8 mouse cellular contexts compared by ENCODE assay signal in the genomic region with DNA sequence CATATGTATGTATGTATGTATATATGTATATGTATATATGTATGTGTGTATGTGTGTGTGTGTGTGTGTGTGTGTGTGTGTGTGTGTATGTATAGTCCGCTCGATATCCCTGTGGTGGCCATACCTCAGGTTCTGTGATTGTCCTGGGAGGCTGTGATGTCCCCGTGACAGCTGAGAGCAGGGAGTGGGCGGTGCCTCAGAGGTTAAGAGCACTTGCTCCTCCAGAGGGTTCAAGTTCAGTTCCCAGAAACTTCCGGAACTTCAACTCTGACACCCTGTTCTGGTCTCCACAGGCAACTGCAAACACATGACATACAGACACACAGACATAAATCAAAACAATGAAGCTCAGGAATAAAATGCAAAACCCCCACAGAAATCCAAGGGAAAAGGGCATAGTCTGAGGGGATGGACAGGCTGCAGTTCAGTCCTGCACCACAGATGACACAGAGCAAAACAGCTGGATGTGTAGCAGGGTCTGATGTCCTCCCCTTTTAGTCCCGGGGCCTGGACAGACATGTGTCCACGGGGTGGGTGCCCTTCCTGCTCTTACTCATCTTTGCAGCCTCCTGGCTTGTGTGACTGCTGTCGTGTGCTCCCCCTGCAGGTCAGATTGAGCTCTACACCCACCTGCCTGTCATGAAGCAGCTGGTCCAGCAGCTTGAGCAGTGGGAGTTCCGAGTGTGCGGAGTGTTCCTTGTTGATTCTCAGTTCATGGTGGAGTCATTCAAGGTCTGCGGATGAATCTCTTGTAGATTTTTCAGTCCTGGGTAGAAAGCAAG. TPM values are rescaled to one million over a fixed set of nuclear protein-coding genes. Genes with fewer than 3 reads are reported as not detected.
DNase-seq lines count a peak whose midpoint lies in the region; ATAC-seq and TF ChIP-seq lines count a peak whose summit lies in the region.

No protein-coding gene starts in this region.

- no peak overlapping the region for H3K9ac ChIP-seq in limb, embryonic 11.5 days (ENCODE audit: low read length)
- H3K9ac ChIP-seq in midbrain, embryonic 14.5 days (replicated peaks; ENCODE audit: low read length), result no peak overlapping the region

- H3K4me1 ChIP-seq in kidney, adult 2 months (ENCODE audit: control insufficient read depth, insufficient read depth, low read length), result no peaks in the 10 kb centered on the region
- H3K4me1 ChIP-seq in limb, embryonic 11.5 days (ENCODE audit: control insufficient read depth, insufficient read depth, low read length), result no peaks in the 10 kb centered on the region
- H3K4me1 ChIP-seq in midbrain, embryonic 14.5 days (ENCODE audit: control insufficient read depth, insufficient read depth, low read length), result no peaks in the 10 kb centered on the region

- no peaks in the 10 kb centered on the region for H3K27me3 ChIP-seq in kidney, adult 2 months (replicated peaks; ENCODE audit: control insufficient read depth, insufficient read depth, low read length)
- H3K27me3 ChIP-seq in limb, embryonic 11.5 days (ENCODE audit: control insufficient read depth, insufficient read depth, low read length), result no peaks in the 10 kb centered on the region
- no peaks in the 10 kb centered on the region for H3K27me3 ChIP-seq in midbrain, embryonic 14.5 days (ENCODE audit: control insufficient read depth, insufficient read depth, low read length)

- 42% methylated on average over 11 of the region's 11 CpGs for WGBS in kidney, adult 2 months
- WGBS in limb, embryonic 11.5 days, result 65% methylated on average over 11 of the region's 11 CpGs
- 56% methylated on average over 11 of the region's 11 CpGs for WGBS in midbrain, embryonic 14.5 days

- peak; percentile 70 for DNase-seq in urinary bladder, postnatal 14 days (ENCODE audit: low spot score)
- DNase-seq in urinary bladder, adult 2 months (ENCODE audit: low spot score), result no peak
- DNase-seq in cerebellum, postnatal 4 days (ENCODE audit: low spot score in 2 of 2), result peak; percentile 61 to 79
- peak; percentile 82 for DNase-seq in gastrocnemius, adult 2 months
- peak; percentile 78 for DNase-seq in kidney, adult 2 months
- peak; percentile 80 for DNase-seq in limb, embryonic 11.5 days (ENCODE audit: low spot score)
- peak; percentile 86 for DNase-seq in midbrain, embryonic 14.5 days
- DNase-seq in spleen, postnatal 10 days (ENCODE audit: low spot score in 2 of 2), result peak; percentile 59 to 83

- H3K27ac ChIP-seq in gastrocnemius, adult 2 months, result peak overlapping the region; percentile 46
- no peak overlapping the region for H3K27ac ChIP-seq in kidney, adult 2 months (ENCODE audit: insufficient read depth, low read depth, low read length)
- no peak overlapping the region for H3K27ac ChIP-seq in limb, embryonic 11.5 days (replicated peaks; ENCODE audit: low read depth, low read length)
- no peak overlapping the region for H3K27ac ChIP-seq in midbrain, embryonic 14.5 days (replicated peaks; ENCODE audit: low read depth, low read length)

- no peak for TF ChIP-seq POLR2A in kidney, adult 2 months (IDR thresholded peaks at IDR 0.05; ENCODE audit: low read depth, low read length)

- H3K9me3 ChIP-seq in limb, embryonic 11.5 days (ENCODE audit: control insufficient read depth, low read length), result no peaks in the 10 kb centered on the region
- H3K9me3 ChIP-seq in midbrain, embryonic 14.5 days (ENCODE audit: control insufficient read depth, low read length), result no peaks in the 10 kb centered on the region

- peaks cover 2% of the 10 kb centered on the region for H3K36me3 ChIP-seq in kidney, adult 2 months (ENCODE audit: control insufficient read depth, insufficient read depth, low read length)
- peaks cover 28% of the 10 kb centered on the region for H3K36me3 ChIP-seq in limb, embryonic 11.5 days (ENCODE audit: control insufficient read depth, insufficient read depth, low read length)
- peaks cover 53% of the 10 kb centered on the region for H3K36me3 ChIP-seq in midbrain, embryonic 14.5 days (ENCODE audit: control insufficient read depth, insufficient read depth, low read length)

- ATAC-seq in limb, embryonic 11.5 days (ENCODE audit: insufficient number of reproducible peaks, low FRiP score, low TSS enrichment, low read depth), result no peak
- ATAC-seq in midbrain, embryonic 14.5 days (ENCODE audit: low FRiP score, low TSS enrichment), result no peak

- no peak overlapping the region for H3K4me3 ChIP-seq in gastrocnemius, adult 2 months
- no peak overlapping the region for H3K4me3 ChIP-seq in kidney, adult 2 months (ENCODE audit: insufficient read depth, low read depth, low read length)
- no peak overlapping the region for H3K4me3 ChIP-seq in limb, embryonic 11.5 days (ENCODE audit: low read depth, low read length)
- H3K4me3 ChIP-seq in midbrain, embryonic 14.5 days (replicated peaks; ENCODE audit: low read depth, low read length), result no peak overlapping the region

- TF ChIP-seq CTCF in gastrocnemius, adult 2 months (IDR thresholded peaks at IDR 0.05), result peak; percentile 96; the same call in 1 of the 2 replicates
- peak; percentile 94 for TF ChIP-seq CTCF in kidney, adult 2 months (conservative IDR thresholded peaks at IDR 0.05; ENCODE audit: insufficient read depth, insufficient read length, low read depth, low read length)

- H3K4me2 ChIP-seq in limb, embryonic 11.5 days (ENCODE audit: low read depth, severe bottlenecking), result no peak overlapping the region
- no peak overlapping the region for H3K4me2 ChIP-seq in midbrain, embryonic 14.5 days (ENCODE audit: low read length)

- intact Hi-C loops in gastrocnemius, adult 2 months (cut with DNase I), result no loop called here

RNA-seq across cellular contexts. Expression of gene Fam216a, which starts 7.4 kb away (rescaled TPM):
- 26.4 and 33.0 TPM in 2 replicates for polyA plus RNA-seq in urinary bladder, adult 2 months (2012; rRNA removed)
- total RNA-seq in gastrocnemius, adult 2 months (2021), result 1 to 10 TPM; 4.9 to 5.5 TPM
- polyA plus RNA-seq in kidney, adult 2 months (2012; rRNA removed), result 20.7 and 20.8 TPM in 2 replicates
- polyA plus RNA-seq in limb, embryonic 11.5 days (2014; fragmentation: Nextera tagmentation; extraction: Ambion mirVana), result 99.6 and 107 TPM in 2 replicates
- polyA plus RNA-seq in midbrain, embryonic 14.5 days (2014; fragmentation: Nextera tagmentation; extraction: Ambion mirVana), result 155 and 164 TPM in 2 replicates

RNA-seq across cellular contexts. Expression of gene Gpn3, which starts 7.9 kb away (rescaled TPM):
- polyA plus RNA-seq in urinary bladder, adult 2 months (2012; rRNA removed), result 32.2 and 40.1 TPM in 2 replicates
- total RNA-seq in gastrocnemius, adult 2 months (2021), result 10 to 100 TPM; 22.1 to 28.5 TPM
- 28.2 and 28.8 TPM in 2 replicates for polyA plus RNA-seq in kidney, adult 2 months (2012; rRNA removed)
- 86.2 and 89.3 TPM in 2 replicates for polyA plus RNA-seq in limb, embryonic 11.5 days (2014; fragmentation: Nextera tagmentation; extraction: Ambion mirVana)
- 43.1 and 43.9 TPM in 2 replicates for polyA plus RNA-seq in midbrain, embryonic 14.5 days (2014; fragmentation: Nextera tagmentation; extraction: Ambion mirVana)

RNA-seq across cellular contexts. Expression of gene Arpc3, which starts 12.1 kb away (rescaled TPM):
- 295 and 362 TPM in 2 replicates for polyA plus RNA-seq in urinary bladder, adult 2 months (2012; rRNA removed)
- total RNA-seq in gastrocnemius, adult 2 months (2021), result 10 to 100 TPM; 45.2 to 62.8 TPM
- 141 and 195 TPM in 2 replicates for polyA plus RNA-seq in kidney, adult 2 months (2012; rRNA removed)
- 45.4 and 52.0 TPM in 2 replicates for polyA plus RNA-seq in limb, embryonic 11.5 days (2014; fragmentation: Nextera tagmentation; extraction: Ambion mirVana)
- 62.1 and 196 TPM in 2 replicates for polyA plus RNA-seq in midbrain, embryonic 14.5 days (2014; fragmentation: Nextera tagmentation; extraction: Ambion mirVana)

RNA-seq across cellular contexts. Expression of gene Vps29, which starts 25.4 kb away (rescaled TPM):
- 114 and 152 TPM in 2 replicates for polyA plus RNA-seq in urinary bladder, adult 2 months (2012; rRNA removed)
- total RNA-seq in gastrocnemius, adult 2 months (2021), result 10 to 100 TPM; 35.0 to 46.0 TPM
- polyA plus RNA-seq in kidney, adult 2 months (2012; rRNA removed), result 111 and 133 TPM in 2 replicates
- 169 and 180 TPM in 2 replicates for polyA plus RNA-seq in limb, embryonic 11.5 days (2014; fragmentation: Nextera tagmentation; extraction: Ambion mirVana)
- 324 and 331 TPM in 2 replicates for polyA plus RNA-seq in midbrain, embryonic 14.5 days (2014; fragmentation: Nextera tagmentation; extraction: Ambion mirVana)

RNA-seq across cellular contexts. Expression of gene Rad9b, which starts 25.5 kb away (rescaled TPM):
- 11.4 and 13.9 TPM in 2 replicates for polyA plus RNA-seq in urinary bladder, adult 2 months (2012; rRNA removed)
- total RNA-seq in gastrocnemius, adult 2 months (2021), result under 1 TPM; 0.38 to 0.45 TPM
- 4.2 and 4.5 TPM in 2 replicates for polyA plus RNA-seq in kidney, adult 2 months (2012; rRNA removed)
- 10.8 and 11.6 TPM in 2 replicates for polyA plus RNA-seq in limb, embryonic 11.5 days (2014; fragmentation: Nextera tagmentation; extraction: Ambion mirVana)
- 18.5 and 27.1 TPM in 2 replicates for polyA plus RNA-seq in midbrain, embryonic 14.5 days (2014; fragmentation: Nextera tagmentation; extraction: Ambion mirVana)
